Mouse (Mus musculus): ENCODE data around the gene Dnajb2. TPM values are rescaled to one million over a fixed set of nuclear protein-coding genes. Genes with fewer than 3 reads are reported as not detected.

Gene Dnajb2
- polyA plus RNA-seq, 1 experiment from 2014 or later: 31.0 TPM

GRCm38 (mm10) chr1:75292476-75293330, 56.5 kb downstream of the Dnajb2 start:
- Histone ChIP-seq H3K4me3 (ENCODE audit: low read depth, low read length) (no peak overlapping the region), H3K9me3 (ENCODE audit: low read length) (no peaks in the 10 kb centered on the region), H3K9ac (replicated peaks) (no peak overlapping the region), H3K4me1 (ENCODE audit: insufficient read depth) (no peaks in the 10 kb centered on the region), H3K27me3 (ENCODE audit: insufficient read depth, low read length) (no peaks in the 10 kb centered on the region), H3K4me2 (ENCODE audit: low read depth, low read length) (no peak overlapping the region), H3K36me3 (replicated peaks; ENCODE audit: insufficient read depth, low read length) (no peaks in the 10 kb centered on the region), H3K27ac (ENCODE audit: low read depth) (no peak overlapping the region)
- DNase-seq (no peak), ATAC-seq (no peak)
- TF ChIP-seq EP300 (IDR thresholded peaks at IDR 0.05; ENCODE audit: low read depth) (no peak), CTCF (IDR thresholded peaks at IDR 0.05; ENCODE audit: low read depth) (no peak)
- WGBS (ENCODE audit: insufficient replicate concordance): 43% methylated on average over 12 of the region's 12 CpGs

- no peak overlapping the region for H3K4me3 ChIP-seq (ENCODE audit: low read depth, low read length)
Measured at GRCm38 (mm10) chr1:75293331-75293701, 57.1 kb downstream of the Dnajb2 start.

GRCm38 (mm10) chr1:75294294-75294693, 58.1 kb downstream of the Dnajb2 start:
- H3K4me3 ChIP-seq (ENCODE audit: low read depth, low read length): no peak overlapping the region
- no peak for DNase-seq
- H3K4me2 ChIP-seq (ENCODE audit: low read depth, low read length): no peak overlapping the region
- no peak overlapping the region for H3K27ac ChIP-seq (ENCODE audit: low read depth)
- no peaks in the 10 kb centered on the region for H3K36me3 ChIP-seq (replicated peaks; ENCODE audit: insufficient read depth, low read length)
- 58% methylated on average over 5 of the region's 5 CpGs for WGBS (ENCODE audit: insufficient replicate concordance)
- no peaks in the 10 kb centered on the region for H3K27me3 ChIP-seq (ENCODE audit: insufficient read depth, low read length)
- H3K9me3 ChIP-seq (ENCODE audit: low read length): no peaks in the 10 kb centered on the region
- ATAC-seq: no peak
- no peak for TF ChIP-seq EP300 (IDR thresholded peaks at IDR 0.05; ENCODE audit: low read depth)
- no peak for TF ChIP-seq CTCF (IDR thresholded peaks at IDR 0.05; ENCODE audit: low read depth)
- H3K9ac ChIP-seq (replicated peaks): no peak overlapping the region
- no peaks in the 10 kb centered on the region for H3K4me1 ChIP-seq (ENCODE audit: insufficient read depth)

More at GRCm38 (mm10) chr1:75293331-75293701, 57.1 kb downstream of the Dnajb2 start:
- no peak for TF ChIP-seq EP300 (IDR thresholded peaks at IDR 0.05; ENCODE audit: low read depth)
- TF ChIP-seq CTCF (IDR thresholded peaks at IDR 0.05; ENCODE audit: low read depth): no peak
- 71% methylated on average over 5 of the region's 5 CpGs for WGBS (ENCODE audit: insufficient replicate concordance)
- no peak overlapping the region for H3K4me2 ChIP-seq (ENCODE audit: low read depth, low read length)
- H3K36me3 ChIP-seq (replicated peaks; ENCODE audit: insufficient read depth, low read length): no peaks in the 10 kb centered on the region
- no peaks in the 10 kb centered on the region for H3K9me3 ChIP-seq (ENCODE audit: low read length)
- DNase-seq (no peak), ATAC-seq (no peak)
- no peaks in the 10 kb centered on the region for H3K27me3 ChIP-seq (ENCODE audit: insufficient read depth, low read length)
- H3K4me1 ChIP-seq (ENCODE audit: insufficient read depth): no peaks in the 10 kb centered on the region
- no peak overlapping the region for H3K9ac ChIP-seq (replicated peaks)
- no peak overlapping the region for H3K27ac ChIP-seq (ENCODE audit: low read depth)

Small RNA genes lying within 50 kb of the gene (microRNA-seq; reads per million reads assigned to microRNA genes)
- not detected for gene Gm27943

Other genes starting within 250 kb of the Dnajb2 start
- gene Nhej1, start 111.2 kb upstream of the Dnajb2 start, polyA plus RNA-seq (2015; fragmentation: Nextera tagmentation; extraction: Ambion mirVana): 3.0 and 3.5 TPM in 2 replicates
- 2.3 and 2.8 TPM in 2 replicates for gene Slc23a3, start 102.5 kb upstream of the Dnajb2 start, polyA plus RNA-seq (2015; fragmentation: Nextera tagmentation; extraction: Ambion mirVana)
- gene Cnppd1, start 93.7 kb upstream of the Dnajb2 start, polyA plus RNA-seq (2015; fragmentation: Nextera tagmentation; extraction: Ambion mirVana): 43.8 and 47.4 TPM in 2 replicates
- 51.2 and 54.9 TPM in 2 replicates for gene Retreg2, start 93.6 kb upstream of the Dnajb2 start, polyA plus RNA-seq (2015; fragmentation: Nextera tagmentation; extraction: Ambion mirVana)
- gene Zfand2b, start 67.8 kb upstream of the Dnajb2 start, polyA plus RNA-seq (2015; fragmentation: Nextera tagmentation; extraction: Ambion mirVana): 32.7 and 34.7 TPM in 2 replicates
- 38.1 and 41.5 TPM in 2 replicates for gene Abcb6, start 56.0 kb upstream of the Dnajb2 start, polyA plus RNA-seq (2015; fragmentation: Nextera tagmentation; extraction: Ambion mirVana)
- 8.0 and 9.8 TPM in 2 replicates for gene Ankzf1, start 44.3 kb upstream of the Dnajb2 start, polyA plus RNA-seq (2015; fragmentation: Nextera tagmentation; extraction: Ambion mirVana)
- 17.6 and 17.8 TPM in 2 replicates for gene Atg9a, start 44.2 kb upstream of the Dnajb2 start, polyA plus RNA-seq (2015; fragmentation: Nextera tagmentation; extraction: Ambion mirVana)
- 2.7 and 3.5 TPM in 2 replicates for gene Glb1l, start 25.6 kb upstream of the Dnajb2 start, polyA plus RNA-seq (2015; fragmentation: Nextera tagmentation; extraction: Ambion mirVana)
- gene Stk16, start 25.6 kb upstream of the Dnajb2 start, polyA plus RNA-seq (2015; fragmentation: Nextera tagmentation; extraction: Ambion mirVana): 88.3 and 101 TPM in 2 replicates
- 291 and 298 TPM in 2 replicates for gene Tuba4a, start 16.5 kb upstream of the Dnajb2 start, polyA plus RNA-seq (2015; fragmentation: Nextera tagmentation; extraction: Ambion mirVana)
- 0.18 TPM in 1 of 2 replicates, not detected in the other for gene A630095N17Rik, start 4.3 kb upstream of the Dnajb2 start, polyA plus RNA-seq (2015; fragmentation: Nextera tagmentation; extraction: Ambion mirVana)
- gene Ptprn, start 28.1 kb downstream of the Dnajb2 start, polyA plus RNA-seq (2015; fragmentation: Nextera tagmentation; extraction: Ambion mirVana): 0.02 and 0.09 TPM in 2 replicates
- gene Resp18, start 42.0 kb downstream of the Dnajb2 start, polyA plus RNA-seq (2015; fragmentation: Nextera tagmentation; extraction: Ambion mirVana): not detected in 2 replicates
- 50.5 and 52.8 TPM in 2 replicates for gene Dnpep, start 81.6 kb downstream of the Dnajb2 start, polyA plus RNA-seq (2015; fragmentation: Nextera tagmentation; extraction: Ambion mirVana)
- 4.0 and 14.2 TPM in 2 replicates for gene Des, start 123.9 kb downstream of the Dnajb2 start, polyA plus RNA-seq (2015; fragmentation: Nextera tagmentation; extraction: Ambion mirVana)
- 3.4 and 3.5 TPM in 2 replicates for gene Speg, start 138.9 kb downstream of the Dnajb2 start, polyA plus RNA-seq (2015; fragmentation: Nextera tagmentation; extraction: Ambion mirVana)
- gene Gmppa, start 199.5 kb downstream of the Dnajb2 start, polyA plus RNA-seq (2015; fragmentation: Nextera tagmentation; extraction: Ambion mirVana): 21.0 and 22.0 TPM in 2 replicates
- gene Asic4, start 214.0 kb downstream of the Dnajb2 start, polyA plus RNA-seq (2015; fragmentation: Nextera tagmentation; extraction: Ambion mirVana): not detected in 2 replicates
- gene Chpf, start 242.9 kb downstream of the Dnajb2 start, polyA plus RNA-seq (2015; fragmentation: Nextera tagmentation; extraction: Ambion mirVana): 3.1 and 3.3 TPM in 2 replicates
- gene Tmem198, start 243.1 kb downstream of the Dnajb2 start, polyA plus RNA-seq (2015; fragmentation: Nextera tagmentation; extraction: Ambion mirVana): 0.08 TPM in 1 of 2 replicates, not detected in the other

Measured in liver, postnatal 0 days (tissue).